Mouse (Mus musculus) stomach, embryonic 16.5 days (tissue): ENCODE measurements around the gene Polm. TPM values are rescaled to one million over a fixed set of nuclear protein-coding genes. Genes with fewer than 3 reads are reported as not detected.

Experiments
- ATAC-seq: fragments of 200-750 bp; cut with Nextera tagmentation; 2 replicates; pipeline ENCODE4 v1.8.0; 2017; ENCODE audit warnings: moderate number of reproducible peaks, moderate TSS enrichment; ENCODE audit not compliant: insufficient read depth, low FRiP score
- H3K27ac ChIP-seq: fragments of 300-500 bp; sonication (generic); 2 replicates; pipeline ENCODE4 v1.5.1; 2014; ENCODE audit warnings: low read length
- H3K27me3 ChIP-seq: fragments of 300-500 bp; sonication (generic); 2 replicates; pipeline ENCODE4 v1.6.1; 2014; ENCODE audit warnings: low read length, control low read depth, mixed read lengths; ENCODE audit not compliant: control insufficient read depth, insufficient read depth
- H3K36me3 ChIP-seq: fragments of 300-500 bp; sonication (generic); 2 replicates; pipeline ENCODE4 v1.6.1; 2014; ENCODE audit warnings: low read length; ENCODE audit not compliant: control insufficient read depth, insufficient read depth
- H3K4me1 ChIP-seq: fragments of 300-500 bp; sonication (generic); 2 replicates; pipeline ENCODE4 v1.6.1; 2014; ENCODE audit warnings: low read length, control low read depth, mixed read lengths; ENCODE audit not compliant: control insufficient read depth, insufficient read depth
- H3K4me2 ChIP-seq: fragments of 300-500 bp; sonication (generic); 2 replicates; pipeline ENCODE4 v1.6.1; 2014; ENCODE audit warnings: low read depth, low read length, mixed read lengths
- H3K4me3 ChIP-seq: fragments of 300-500 bp; sonication (generic); replicated peaks from 2 replicates; pipeline ENCODE4 v1.5.1; 2014; ENCODE audit warnings: mild to moderate bottlenecking, low read length
- H3K9ac ChIP-seq: fragments of 300-500 bp; sonication (generic); 2 replicates; pipeline ENCODE4 v1.6.1; 2014; ENCODE audit warnings: low read length
- H3K9me3 ChIP-seq: fragments of 300-500 bp; sonication (generic); replicated peaks from 2 replicates; pipeline ENCODE4 v1.6.1; 2016; ENCODE audit warnings: low read length, control low read depth; ENCODE audit not compliant: control insufficient read depth
- WGBS: fragments of 180-500 bp; shearing (Covaris S2); extraction: QIAGEN DNeasy Blood & Tissue Kit; methylation state at CpG from one replicate; pipeline ENCODE4 v1.1.7; 2014; 5-methylcytosine and 5-hydroxymethylcytosine counted together
- polyA plus RNA-seq: library from polyadenylated mRNA; unstranded; fragments of >200 nt; fragmentation: Nextera tagmentation; extraction: Ambion mirVana; gene quantifications from 2 replicates; pipeline ENCODE4 v1.2.1, GENCODE M21; 2015

Gene Polm
- polyA plus RNA-seq, 1 experiment from 2014 or later, result 10.1 TPM

DNA sequence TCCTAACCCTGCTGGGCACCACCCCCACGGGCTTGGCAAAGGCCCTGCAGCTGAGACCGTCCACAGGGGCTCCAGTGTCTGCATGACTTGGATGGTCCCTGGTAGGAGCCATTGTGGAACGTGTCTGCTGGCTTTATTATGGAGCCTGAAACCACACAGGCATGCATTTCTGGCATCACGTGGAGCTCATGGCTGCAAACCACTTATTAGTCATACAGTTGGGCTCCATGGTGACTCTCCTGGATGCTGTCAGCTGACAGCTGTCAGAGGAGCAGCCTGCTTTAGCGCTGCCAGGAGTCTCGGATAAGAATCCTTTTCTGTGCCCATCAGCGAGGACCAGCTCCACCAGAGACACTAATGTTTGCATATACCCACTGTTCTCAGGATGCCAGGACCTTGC, 42.1 kb downstream of the Polm start:
- Histone ChIP-seq H3K9ac (no peak overlapping the region), H3K27ac (no peak overlapping the region), H3K4me1 (no peaks in the 10 kb centered on the region), H3K9me3 (no peaks in the 10 kb centered on the region), H3K4me3 (no peak overlapping the region), H3K36me3 (peaks cover 31% of the 10 kb centered on the region; the same call in 1 of the 2 replicates), H3K4me2 (no peak overlapping the region), H3K27me3 (no peaks in the 10 kb centered on the region)
- no peak for ATAC-seq
- 86% methylated on average over 7 of the region's 7 CpGs for WGBS

DNA sequence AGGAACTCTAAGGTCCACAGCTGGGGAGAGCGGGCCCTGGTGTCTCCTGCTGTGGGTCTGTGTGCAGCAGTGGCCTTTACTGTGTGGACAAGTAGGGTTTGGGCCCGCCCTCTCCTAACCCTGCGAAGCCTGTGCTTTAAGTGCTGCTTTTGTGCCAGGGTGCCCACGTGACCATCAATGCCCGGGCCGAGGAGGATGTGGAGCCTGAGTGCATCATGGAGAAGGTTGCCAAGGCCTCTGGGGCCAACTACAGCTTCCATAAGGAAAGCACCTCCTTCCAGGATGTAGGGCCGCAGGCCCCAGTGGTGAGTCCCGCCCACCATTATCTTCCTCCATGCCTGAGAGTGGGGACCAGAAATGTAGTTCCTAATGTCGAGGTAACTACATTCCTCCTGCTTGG, 42.5 kb downstream of the Polm start:
- 87% methylated on average over 9 of the region's 9 CpGs for WGBS

DNA sequence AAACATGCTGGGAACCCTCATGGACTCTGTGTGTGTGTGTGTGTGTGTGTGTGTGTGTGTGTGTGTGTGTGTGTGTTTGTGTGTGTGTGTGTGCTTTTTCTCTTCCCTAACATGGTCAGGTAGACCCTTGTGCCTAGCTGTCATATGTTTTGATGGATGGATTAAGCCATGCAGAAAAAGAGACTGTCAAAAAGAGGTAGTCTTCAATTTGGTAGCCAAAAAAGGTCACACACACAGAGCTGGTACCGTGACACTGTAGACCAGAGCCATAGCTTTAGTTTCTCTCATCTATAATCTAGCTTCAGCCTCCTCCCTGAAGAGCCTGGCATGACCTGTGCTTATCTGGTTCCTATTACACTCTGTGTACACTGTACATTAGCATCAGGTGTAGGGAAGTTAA, 47.4 kb downstream of the Polm start:
- Histone ChIP-seq H3K27me3 (no peaks in the 10 kb centered on the region), H3K4me1 (peaks cover 10% of the 10 kb centered on the region), H3K9me3 (no peaks in the 10 kb centered on the region), H3K4me3 (no peak overlapping the region), H3K36me3 (peaks cover 13% of the 10 kb centered on the region; the same call in 1 of the 2 replicates), H3K4me2 (peak overlapping the region; percentile 88; the same call in 1 of the 2 replicates), H3K27ac (no peak overlapping the region), H3K9ac (no peak overlapping the region)
- 93% methylated on average over 1 of the region's 1 CpGs for WGBS
- ATAC-seq, result no peak

More for the DNA sequence above, 42.5 kb downstream of the Polm start:
- Histone ChIP-seq H3K27ac (no peak overlapping the region), H3K4me3 (no peak overlapping the region), H3K4me1 (no peaks in the 10 kb centered on the region), H3K27me3 (no peaks in the 10 kb centered on the region), H3K9ac (no peak overlapping the region), H3K9me3 (no peaks in the 10 kb centered on the region), H3K4me2 (no peak overlapping the region), H3K36me3 (peaks cover 31% of the 10 kb centered on the region; the same call in 1 of the 2 replicates)
- no peak for ATAC-seq

DNA sequence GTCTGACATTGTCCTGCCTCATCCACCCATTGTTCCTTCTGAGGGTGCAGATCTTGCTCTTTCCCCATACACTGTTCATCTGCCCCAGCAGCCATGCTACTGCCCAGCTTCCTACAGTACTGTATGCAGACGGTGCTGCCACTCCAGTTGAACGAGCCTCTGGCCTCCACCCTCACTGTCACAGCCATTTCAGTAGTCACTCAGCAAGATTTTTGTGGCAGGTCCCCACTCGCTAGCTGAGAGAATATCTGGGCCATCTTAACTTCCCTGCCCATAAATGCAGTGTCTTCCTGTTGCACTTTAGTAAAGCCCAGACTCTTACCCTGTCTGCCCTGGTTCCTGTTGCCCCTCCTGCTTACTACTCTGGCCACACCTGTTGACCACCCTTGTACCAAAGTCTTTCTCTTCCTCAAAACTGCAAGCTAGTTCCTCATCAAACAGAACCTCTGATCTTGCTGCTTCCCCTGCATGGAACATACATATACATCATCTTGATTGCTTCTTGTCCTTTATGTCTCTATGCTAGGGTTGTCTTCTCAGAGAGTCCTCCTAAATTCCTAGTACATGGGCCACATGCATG, 48.0 kb downstream of the Polm start:
- Histone ChIP-seq H3K4me2 (peak overlapping the region; percentile 88), H3K9ac (peak overlapping the region; percentile 86), H3K4me3 (peak overlapping the region; percentile 70), H3K27me3 (no peaks in the 10 kb centered on the region), H3K4me1 (peaks cover 10% of the 10 kb centered on the region), H3K9me3 (no peaks in the 10 kb centered on the region), H3K27ac (peak overlapping the region; percentile 86; the same call in 1 of the 2 replicates), H3K36me3 (peaks cover 7% of the 10 kb centered on the region; the same call in 1 of the 2 replicates)
- ATAC-seq, result no peak
- 71% methylated on average over 3 of the region's 3 CpGs for WGBS

DNA sequence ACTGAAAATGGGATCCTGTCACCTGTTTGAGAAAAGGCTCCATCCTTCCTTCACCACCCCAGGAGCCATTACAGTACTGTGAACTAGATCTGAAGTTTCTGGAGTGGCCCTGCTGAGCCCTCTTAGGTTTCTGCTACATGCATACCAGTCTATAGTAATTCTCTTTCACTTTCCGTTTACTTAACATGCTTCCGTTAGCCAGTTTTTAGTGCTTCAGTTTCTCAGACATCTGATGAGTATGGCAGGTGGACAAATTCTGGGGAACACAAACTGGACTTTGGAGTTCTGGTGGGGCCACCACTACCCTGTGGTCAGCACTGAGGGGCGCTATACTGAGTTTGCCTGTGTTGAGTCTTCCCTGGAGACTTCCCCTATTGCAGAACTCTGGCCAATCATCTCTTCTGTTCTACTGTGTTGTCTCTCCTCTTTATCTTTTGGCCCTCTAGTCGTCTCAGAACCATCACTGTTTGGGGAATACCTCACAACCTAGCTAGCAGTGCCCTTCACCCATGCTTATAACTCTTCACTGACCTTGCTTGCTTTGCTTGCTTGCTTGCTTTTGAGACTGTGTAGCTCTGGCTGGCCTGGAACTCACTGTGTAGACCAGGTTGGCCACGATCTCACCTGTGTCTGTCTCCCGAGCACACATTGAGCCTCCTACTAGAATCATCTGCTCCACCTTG, 48.6 kb downstream of the Polm start:
- Histone ChIP-seq H3K27me3 (no peaks in the 10 kb centered on the region), H3K4me1 (peaks cover 10% of the 10 kb centered on the region), H3K36me3 (peaks cover 3% of the 10 kb centered on the region; the same call in 1 of the 2 replicates), H3K9ac (peak overlapping the region; percentile 86), H3K4me2 (peak overlapping the region; percentile 88), H3K4me3 (peak overlapping the region; percentile 70), H3K9me3 (no peaks in the 10 kb centered on the region), H3K27ac (peak overlapping the region; percentile 86)
- no peak for ATAC-seq
- WGBS, result 48% methylated on average over 6 of the region's 6 CpGs

DNA sequence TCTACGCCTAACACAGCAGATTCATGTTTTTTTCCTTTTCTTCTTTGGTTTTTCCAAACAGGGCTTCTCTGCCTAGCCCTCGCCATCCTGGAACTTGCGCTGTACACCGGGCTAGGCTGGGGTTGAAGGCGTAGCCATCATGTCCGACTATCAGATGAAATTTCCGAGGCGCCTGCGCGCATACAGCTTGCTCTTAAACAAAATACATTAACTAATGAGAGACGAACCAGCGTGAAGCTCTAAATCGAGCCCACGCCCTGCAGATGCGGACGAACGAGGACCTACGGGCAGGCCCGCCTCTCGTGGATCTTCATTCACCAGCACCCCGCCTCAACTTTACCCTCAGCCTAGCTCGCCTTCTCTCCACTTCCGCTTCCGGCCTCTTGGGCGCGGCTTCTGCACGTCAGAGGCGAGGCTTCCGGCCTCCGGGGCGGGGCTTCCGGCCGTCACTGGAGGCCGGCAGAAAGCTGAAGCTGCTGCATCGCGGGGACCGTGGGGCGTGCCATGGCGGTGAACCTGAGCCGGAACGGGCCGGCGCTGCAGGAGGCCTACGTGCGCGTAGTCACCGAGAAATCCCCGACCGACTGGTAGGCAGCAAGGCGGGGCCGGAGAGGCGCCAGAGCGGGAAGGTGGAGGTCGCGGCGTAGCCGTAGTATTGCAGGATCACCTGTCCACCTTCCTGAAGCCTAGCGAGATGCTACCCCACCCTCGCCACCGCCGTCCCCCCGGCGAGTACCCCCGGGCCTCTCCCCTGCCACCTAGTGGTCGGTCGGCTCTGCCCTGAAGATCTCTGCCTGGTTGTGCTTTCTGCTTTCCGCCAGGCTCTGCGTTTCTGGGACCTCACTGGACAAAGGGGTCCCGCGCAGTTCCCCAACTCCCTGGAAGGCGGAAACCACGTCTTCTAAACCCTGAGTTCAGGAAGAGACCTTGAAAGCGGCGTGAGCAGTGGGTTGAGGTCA, 49.5 kb downstream of the Polm start, which contains the start of gene Dbnl:
Gene Dbnl, plus strand, starts transcription at position 433 of the 959 bp plus-strand sequence.
- H3K9ac ChIP-seq, result peak within 1 kb of the TSS; percentile 86
- H3K36me3 ChIP-seq, result no peaks in the 10 kb centered on the region
- peak; percentile 97 for ATAC-seq
- WGBS, result under 1% methylated on average over 74 of the region's 74 CpGs
- peak within 1 kb of the TSS; percentile 86 for H3K27ac ChIP-seq
- H3K4me1 ChIP-seq, result peaks cover 10% of the 10 kb centered on the region
- no peaks in the 10 kb centered on the region for H3K9me3 ChIP-seq
- no peaks in the 10 kb centered on the region for H3K27me3 ChIP-seq
- peak within 1 kb of the TSS; percentile 88 for H3K4me2 ChIP-seq
- H3K4me3 ChIP-seq, result peak within 1 kb of the TSS; percentile 70

- Histone ChIP-seq H3K27ac (peak overlapping the region; percentile 86), H3K4me1 (peaks cover 10% of the 10 kb centered on the region), H3K27me3 (no peaks in the 10 kb centered on the region), H3K4me2 (peak overlapping the region; percentile 68), H3K4me3 (peak overlapping the region; percentile 70), H3K36me3 (no peaks in the 10 kb centered on the region), H3K9me3 (no peaks in the 10 kb centered on the region), H3K9ac (peak overlapping the region; percentile 74)
- 34% methylated on average over 8 of the region's 8 CpGs for WGBS
- ATAC-seq, result no peak
Measured at GRCm38 (mm10) chr11:5787671-5788055, 50.2 kb downstream of the Polm start.

GRCm38 (mm10) chr11:5785732-5786131, 52.1 kb downstream of the Polm start:
- H3K9ac ChIP-seq, result no peak overlapping the region
- H3K4me1 ChIP-seq, result peaks cover 10% of the 10 kb centered on the region
- no peak overlapping the region for H3K27ac ChIP-seq
- no peaks in the 10 kb centered on the region for H3K36me3 ChIP-seq
- H3K4me2 ChIP-seq, result no peak overlapping the region
- H3K27me3 ChIP-seq, result no peaks in the 10 kb centered on the region
- no peaks in the 10 kb centered on the region for H3K9me3 ChIP-seq
- no peak overlapping the region for H3K4me3 ChIP-seq
- ATAC-seq, result no peak
